Mouse (Mus musculus) splenic B cell, adult 2 months (primary cell): Measurements from ENCODE around the gene Gnai2.
"Not testable (repeated sequence)": the region's sequence is repeated elsewhere in the genome, so short reads cannot be mapped to it uniquely, and the experiment has no call there.

Experiments used
- DNase-seq: peaks from one replicate; pipeline ENCODE4 v3.0.0-alpha.2; 2011; ENCODE audit warnings: low read depth, low spot score
- H3K27me3 ChIP-seq: 2 replicates; pipeline ENCODE4 v1.6.1; 2012; ENCODE audit warnings: mild to moderate bottlenecking, low read length, moderate library complexity, mixed read lengths; ENCODE audit not compliant: control insufficient read depth, poor library complexity, insufficient read depth, severe bottlenecking
- H3K36me3 ChIP-seq: 2 replicates; pipeline ENCODE4 v1.6.1; 2012; ENCODE audit warnings: mild to moderate bottlenecking, low read length, moderate library complexity, mixed read lengths; ENCODE audit not compliant: control insufficient read depth, poor library complexity, insufficient read depth, severe bottlenecking

Gene Gnai2

GRCm38 (mm10) chr9:107635279-107636028, at the start of gene Gnai2:
Gene Gnai2 (minus strand): TSS chr9:107635367.
- Histone ChIP-seq H3K27me3 (no peaks in the 10 kb centered on the region), H3K36me3 (peaks cover 1% of the 10 kb centered on the region; the same call in 1 of the 2 replicates)
- DNase-seq: peak; percentile 96

- DNase-seq: no peak
- Histone ChIP-seq H3K27me3 (no peaks in the 10 kb centered on the region), H3K36me3 (no peaks in the 10 kb centered on the region)
These were observed 47.2 kb upstream of the Gnai2 start for GRCm38 (mm10) chr9:107682405-107682804.

- Histone ChIP-seq H3K27me3 (no peaks in the 10 kb centered on the region), H3K36me3 (no peaks in the 10 kb centered on the region)
- no peak for DNase-seq
These were observed 44.3 kb upstream of the Gnai2 start, which contains the start of gene Gnat1 for GRCm38 (mm10) chr9:107679501-107679900. Gene Gnat1 (minus strand): TSS chr9:107679712.

- H3K36me3 ChIP-seq: no peaks in the 10 kb centered on the region
- H3K27me3 ChIP-seq: no peaks in the 10 kb centered on the region
- DNase-seq: no peak
These were observed 43.7 kb upstream of the Gnai2 start for GRCm38 (mm10) chr9:107678861-107679260.

GRCm38 (mm10) chr9:107677819-107678526, 42.8 kb upstream of the Gnai2 start:
- not testable (repeated sequence) for H3K36me3 ChIP-seq, H3K27me3 ChIP-seq
- DNase-seq: peak; percentile 92

- H3K36me3 ChIP-seq: no peaks in the 10 kb centered on the region
- peak; percentile 76 for DNase-seq
- no peaks in the 10 kb centered on the region for H3K27me3 ChIP-seq
These were observed 42.1 kb upstream of the Gnai2 start for GRCm38 (mm10) chr9:107677091-107677784.

GRCm38 (mm10) chr9:107676302-107676701, 41.1 kb upstream of the Gnai2 start:
- DNase-seq: peak; percentile 55
- H3K36me3 ChIP-seq: no peaks in the 10 kb centered on the region
- no peaks in the 10 kb centered on the region for H3K27me3 ChIP-seq

- Histone ChIP-seq H3K36me3 (no peaks in the 10 kb centered on the region), H3K27me3 (no peaks in the 10 kb centered on the region)
- DNase-seq: peak; percentile 72
These were observed 40.6 kb upstream of the Gnai2 start for GRCm38 (mm10) chr9:107675671-107676301.

- H3K36me3 ChIP-seq: no peaks in the 10 kb centered on the region
- no peak for DNase-seq
- no peaks in the 10 kb centered on the region for H3K27me3 ChIP-seq
These were observed 39.7 kb upstream of the Gnai2 start for GRCm38 (mm10) chr9:107674609-107675429.

GRCm38 (mm10) chr9:107670259-107670658, 35.1 kb upstream of the Gnai2 start:
- no peak for DNase-seq
- H3K36me3 ChIP-seq: no peaks in the 10 kb centered on the region
- H3K27me3 ChIP-seq: no peaks in the 10 kb centered on the region

GRCm38 (mm10) chr9:107669480-107669945, 34.3 kb upstream of the Gnai2 start, which contains the start of gene Slc38a3:
Gene Slc38a3 (minus strand): TSS chr9:107669530.
- no peaks in the 10 kb centered on the region for H3K27me3 ChIP-seq
- no peak for DNase-seq
- H3K36me3 ChIP-seq: no peaks in the 10 kb centered on the region

- no peak for DNase-seq
- Histone ChIP-seq H3K36me3 (no peaks in the 10 kb centered on the region), H3K27me3 (no peaks in the 10 kb centered on the region)
These were observed 33.7 kb upstream of the Gnai2 start for GRCm38 (mm10) chr9:107668916-107669315.

GRCm38 (mm10) chr9:107668011-107668410, 32.8 kb upstream of the Gnai2 start:
- no peaks in the 10 kb centered on the region for H3K27me3 ChIP-seq
- no peaks in the 10 kb centered on the region for H3K36me3 ChIP-seq
- DNase-seq: no peak

- H3K27me3 ChIP-seq: no peaks in the 10 kb centered on the region
- DNase-seq: no peak
These were observed 32.1 kb upstream of the Gnai2 start for GRCm38 (mm10) chr9:107667219-107667618.

More at GRCm38 (mm10) chr9:107667219-107667618, 32.1 kb upstream of the Gnai2 start:
- no peaks in the 10 kb centered on the region for H3K36me3 ChIP-seq
